Mouse (Mus musculus): Measurements from ENCODE around the gene Shisa8. TPM values are rescaled to one million over a fixed set of nuclear protein-coding genes. Genes with fewer than 3 reads are reported as not detected.

Gene Shisa8
- polyA plus RNA-seq, 1 experiment from 2014 or later, result 0.16 TPM

DNA sequence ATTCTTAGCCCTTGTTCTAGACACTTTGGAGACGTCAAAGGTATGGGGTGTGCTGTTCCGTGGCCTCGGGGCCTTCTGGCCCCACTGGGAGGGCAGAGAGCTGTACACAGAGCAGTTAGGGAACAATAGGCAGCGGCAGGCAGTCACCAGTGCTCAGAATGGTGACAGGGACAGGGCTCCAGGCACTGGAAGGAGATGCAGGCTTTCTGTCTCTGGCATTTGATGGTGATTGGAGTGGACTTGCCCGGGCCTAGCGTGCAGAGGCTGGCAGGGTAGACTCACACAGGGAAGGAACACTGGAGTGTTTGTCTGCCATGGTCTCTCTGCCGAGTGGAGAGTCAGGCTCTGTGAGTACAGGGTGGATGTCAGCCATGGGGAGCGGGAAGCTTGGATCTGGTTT is 20.0 kb downstream of the Shisa8 start:
- 89% methylated on average over 8 of the region's 8 CpGs for WGBS
- Histone ChIP-seq H3K4me1 (no peaks in the 10 kb centered on the region), H3K9me3 (replicated peaks) (no peaks in the 10 kb centered on the region), H3K36me3 (peaks cover 100% of the 10 kb centered on the region), H3K27me3 (ENCODE audit: low read depth, poor library complexity, severe bottlenecking) (no peaks in the 10 kb centered on the region), H3K4me3 (no peak overlapping the region), H3K27ac (replicated peaks) (no peak overlapping the region)
- DNase-seq (ENCODE audit: low spot score), result no peak

DNA sequence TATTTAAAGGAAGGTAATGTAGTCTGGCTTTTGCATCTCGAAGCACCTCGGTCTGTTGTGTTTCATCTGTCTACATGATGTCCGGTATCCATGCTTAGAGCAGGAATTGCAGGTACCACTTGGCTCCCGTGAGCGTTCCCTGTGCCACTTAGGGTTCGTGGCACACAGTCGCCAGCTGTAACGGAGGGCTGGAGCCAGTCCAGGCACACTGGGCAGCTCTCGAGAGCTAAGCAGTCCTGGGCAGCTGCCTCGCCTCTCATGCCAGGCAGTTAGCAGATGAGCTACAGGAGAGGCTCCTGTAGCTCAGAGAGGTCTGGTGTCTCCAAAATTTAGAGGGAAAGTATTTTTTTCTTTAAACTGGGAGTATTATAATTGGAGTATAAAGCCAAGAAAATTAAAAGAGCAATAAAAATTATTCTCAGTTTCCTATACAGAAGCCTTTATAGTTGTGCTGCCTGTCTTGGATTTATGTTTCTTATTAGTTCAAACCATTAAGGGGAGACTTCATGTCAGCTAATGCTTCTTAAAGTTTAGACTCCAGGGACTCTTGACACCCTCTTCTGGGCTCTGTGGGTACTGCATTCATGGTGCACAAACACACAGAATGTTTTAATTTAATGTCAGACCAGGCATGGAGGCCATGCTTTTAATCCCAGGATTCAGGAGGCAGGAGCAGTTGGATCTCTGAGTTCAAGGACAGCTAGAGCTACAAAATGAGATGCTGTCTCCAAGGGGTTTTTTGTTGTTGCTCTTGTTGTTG is 24.0 kb downstream of the Shisa8 start:
- Histone ChIP-seq H3K4me3 (no peak overlapping the region), H3K27me3 (ENCODE audit: low read depth, poor library complexity, severe bottlenecking) (no peaks in the 10 kb centered on the region), H3K4me1 (no peaks in the 10 kb centered on the region), H3K9me3 (replicated peaks) (no peaks in the 10 kb centered on the region; the same call in 1 of the 2 replicates), H3K27ac (replicated peaks) (no peak overlapping the region), H3K36me3 (peaks cover 100% of the 10 kb centered on the region)
- WGBS, result 97% methylated on average over 10 of the region's 10 CpGs
- DNase-seq (ENCODE audit: low spot score), result peak; percentile 33

DNA sequence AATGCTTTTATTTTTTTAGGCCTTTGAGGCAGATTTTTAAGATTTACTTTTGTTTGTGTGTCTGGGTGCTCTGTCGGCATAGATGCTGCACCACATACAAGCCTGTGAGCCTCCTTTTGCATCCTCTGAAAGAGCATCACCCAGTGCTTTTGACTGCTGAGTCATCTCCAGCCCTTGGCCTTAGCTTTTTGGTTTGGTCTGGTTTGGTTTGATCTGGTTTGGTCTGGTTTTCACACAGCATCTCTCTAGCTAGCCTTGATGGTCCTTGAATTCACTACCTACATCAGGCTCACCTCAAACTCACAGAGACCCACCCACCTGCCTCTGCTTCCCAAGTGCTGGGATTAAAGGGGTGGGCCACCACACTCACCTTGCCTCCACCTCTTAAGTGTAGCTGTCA is 24.7 kb downstream of the Shisa8 start:
- Histone ChIP-seq H3K27ac (replicated peaks) (no peak overlapping the region), H3K4me1 (no peaks in the 10 kb centered on the region), H3K4me3 (no peak overlapping the region), H3K27me3 (ENCODE audit: low read depth, poor library complexity, severe bottlenecking) (no peaks in the 10 kb centered on the region), H3K36me3 (peaks cover 100% of the 10 kb centered on the region), H3K9me3 (replicated peaks) (no peaks in the 10 kb centered on the region; the same call in 1 of the 2 replicates)
- WGBS, result 92% methylated on average over 1 of the region's 1 CpGs
- DNase-seq (ENCODE audit: low spot score), result no peak

DNA sequence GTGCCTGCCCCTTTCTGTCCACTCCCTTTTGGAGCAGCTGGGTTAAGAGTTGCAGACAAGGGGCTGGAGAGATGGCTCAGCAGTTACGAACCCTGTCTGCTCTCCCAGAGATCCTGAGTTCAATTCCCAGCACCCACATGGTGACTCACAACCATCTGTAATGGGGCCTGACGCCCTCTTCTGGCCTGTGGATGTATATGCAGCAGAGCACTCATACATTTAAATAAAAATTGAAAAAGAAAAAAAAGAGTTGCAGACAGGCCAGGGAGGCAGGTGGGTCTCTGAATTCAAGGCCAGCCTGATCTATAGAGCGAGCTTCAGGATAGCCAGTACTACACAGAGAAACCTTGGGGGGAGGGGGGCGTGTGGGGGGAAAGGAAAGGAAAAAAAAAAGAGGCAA is 25.2 kb downstream of the Shisa8 start:
- WGBS, result 92% methylated on average over 4 of the region's 4 CpGs
- DNase-seq (ENCODE audit: low spot score), result no peak
- Histone ChIP-seq H3K4me3 (no peak overlapping the region), H3K9me3 (replicated peaks) (peaks cover 1% of the 10 kb centered on the region), H3K27ac (replicated peaks) (no peak overlapping the region), H3K27me3 (ENCODE audit: low read depth, poor library complexity, severe bottlenecking) (no peaks in the 10 kb centered on the region), H3K36me3 (peaks cover 100% of the 10 kb centered on the region), H3K4me1 (no peaks in the 10 kb centered on the region)

DNA sequence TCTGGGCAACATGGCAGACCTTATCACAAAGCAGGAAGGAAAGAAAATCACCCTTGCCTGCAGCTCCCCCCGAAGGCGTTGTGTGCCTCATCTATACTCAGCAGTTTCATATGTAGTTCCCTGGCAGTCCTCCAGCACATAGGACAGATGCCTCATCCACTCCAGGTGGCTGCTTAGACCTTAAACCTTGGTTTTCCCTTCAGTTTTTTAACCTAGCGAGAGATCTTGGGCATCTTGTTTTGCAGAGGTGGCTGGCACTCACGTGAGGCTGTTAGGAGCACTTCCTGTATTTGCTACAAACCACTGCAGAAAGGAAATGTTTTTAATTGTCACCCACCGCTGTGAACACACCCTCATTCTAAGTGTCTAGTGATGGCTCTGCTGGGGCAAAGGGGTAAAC is 25.7 kb downstream of the Shisa8 start:
- no peaks in the 10 kb centered on the region for H3K4me1 ChIP-seq
- H3K9me3 ChIP-seq (replicated peaks), result peaks cover 6% of the 10 kb centered on the region
- H3K27ac ChIP-seq (replicated peaks), result no peak overlapping the region
- DNase-seq (ENCODE audit: low spot score), result no peak
- no peak overlapping the region for H3K4me3 ChIP-seq
- 95% methylated on average over 5 of the region's 5 CpGs for WGBS
- no peaks in the 10 kb centered on the region for H3K27me3 ChIP-seq (ENCODE audit: low read depth, poor library complexity, severe bottlenecking)
- peaks cover 100% of the 10 kb centered on the region for H3K36me3 ChIP-seq

DNA sequence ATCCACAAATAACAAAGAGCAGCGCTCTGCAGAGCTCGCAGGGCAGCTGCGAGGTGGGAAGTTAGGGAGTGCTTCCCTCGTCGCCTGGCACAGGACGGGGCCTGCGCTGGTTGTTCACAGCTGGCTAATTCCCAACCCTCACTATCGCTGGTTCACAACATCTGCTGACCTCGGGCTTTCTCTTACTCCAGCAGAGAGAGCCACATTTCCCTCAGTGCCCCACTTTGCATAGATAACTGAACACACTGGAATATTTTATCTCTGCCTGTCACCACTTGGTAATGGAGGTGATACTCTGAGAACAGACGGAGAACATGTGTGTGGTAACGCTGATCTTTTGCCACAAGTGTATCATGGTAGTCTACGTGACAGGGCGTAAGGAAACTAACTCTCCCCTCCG is 26.5 kb downstream of the Shisa8 start:
- DNase-seq (ENCODE audit: low spot score), result no peak
- H3K4me1 ChIP-seq, result no peaks in the 10 kb centered on the region
- H3K27ac ChIP-seq (replicated peaks), result no peak overlapping the region
- H3K36me3 ChIP-seq, result peaks cover 100% of the 10 kb centered on the region
- WGBS, result 86% methylated on average over 14 of the region's 14 CpGs
- H3K27me3 ChIP-seq (ENCODE audit: low read depth, poor library complexity, severe bottlenecking), result no peaks in the 10 kb centered on the region
- H3K4me3 ChIP-seq, result no peak overlapping the region
- H3K9me3 ChIP-seq (replicated peaks), result peaks cover 14% of the 10 kb centered on the region

DNA sequence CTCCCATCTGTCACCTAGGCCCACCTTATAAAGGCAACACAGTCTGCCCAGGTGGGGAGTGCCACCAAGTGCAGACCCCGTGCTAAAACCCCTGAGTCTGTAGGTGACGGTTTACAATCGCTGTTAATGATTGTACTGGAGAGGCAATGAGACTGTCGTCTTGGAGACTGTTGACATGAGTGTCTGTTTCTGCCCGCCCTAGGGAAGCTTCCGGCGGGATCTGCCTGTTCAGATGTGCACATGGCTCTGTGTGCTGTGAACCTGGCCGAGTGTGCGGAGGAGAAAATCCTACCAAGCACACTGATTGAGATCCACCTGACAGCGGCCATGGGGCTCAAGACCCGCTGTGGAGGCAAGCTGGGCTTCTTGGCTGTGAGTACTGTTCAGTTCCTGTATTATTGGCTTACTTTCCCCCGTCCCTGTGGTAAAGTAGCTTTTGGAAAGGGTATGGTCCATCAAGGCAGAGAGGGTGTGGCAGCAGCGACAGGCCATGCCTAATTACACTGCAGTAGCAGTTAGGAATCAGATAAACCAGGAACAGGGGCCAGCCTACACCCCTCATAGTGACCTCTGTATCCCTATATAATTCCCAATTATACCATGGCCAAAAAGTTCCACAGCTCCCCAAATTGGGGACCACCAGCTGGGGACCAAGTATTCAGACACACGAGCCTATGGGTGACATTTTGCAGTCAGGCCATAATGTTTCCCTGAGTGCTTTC is 27.4 kb downstream of the Shisa8 start:
- Histone ChIP-seq H3K27ac (replicated peaks) (0 out of 2 replicates have a peak overlapping the region, but pooled peaks have one; percentile 18), H3K4me1 (no peaks in the 10 kb centered on the region), H3K36me3 (peaks cover 100% of the 10 kb centered on the region), H3K9me3 (replicated peaks) (peaks cover 16% of the 10 kb centered on the region), H3K27me3 (ENCODE audit: low read depth, poor library complexity, severe bottlenecking) (no peaks in the 10 kb centered on the region), H3K4me3 (no peak overlapping the region)
- 92% methylated on average over 14 of the region's 14 CpGs for WGBS
- no peak for DNase-seq (ENCODE audit: low spot score)

DNA sequence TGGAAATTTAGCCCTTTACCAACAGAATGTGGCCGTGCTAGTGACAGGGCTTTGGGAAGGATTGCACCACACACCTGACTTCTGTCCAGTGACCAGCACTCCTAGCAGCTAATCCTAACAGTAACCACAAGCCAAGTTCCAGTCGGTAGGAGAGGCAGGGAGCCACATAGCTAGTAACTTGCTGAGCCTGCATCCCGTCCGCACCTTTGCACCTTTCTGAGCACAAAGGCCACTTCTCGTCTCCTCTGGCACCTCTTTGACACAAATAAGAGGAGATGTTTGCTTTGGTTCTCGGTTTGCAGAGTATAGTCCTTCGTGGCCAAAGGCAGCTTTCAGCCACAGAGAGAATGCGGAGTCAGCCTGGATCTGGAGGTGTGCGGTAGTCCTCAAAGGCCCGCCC is 28.0 kb downstream of the Shisa8 start:
- Histone ChIP-seq H3K36me3 (peaks cover 100% of the 10 kb centered on the region), H3K4me1 (no peaks in the 10 kb centered on the region), H3K4me3 (no peak overlapping the region), H3K27me3 (ENCODE audit: low read depth, poor library complexity, severe bottlenecking) (no peaks in the 10 kb centered on the region), H3K27ac (replicated peaks) (peak overlapping the region; percentile 18; the same call in 1 of the 2 replicates), H3K9me3 (replicated peaks) (peaks cover 20% of the 10 kb centered on the region)
- no peak for DNase-seq (ENCODE audit: low spot score)
- WGBS, result 95% methylated on average over 10 of the region's 10 CpGs

DNA sequence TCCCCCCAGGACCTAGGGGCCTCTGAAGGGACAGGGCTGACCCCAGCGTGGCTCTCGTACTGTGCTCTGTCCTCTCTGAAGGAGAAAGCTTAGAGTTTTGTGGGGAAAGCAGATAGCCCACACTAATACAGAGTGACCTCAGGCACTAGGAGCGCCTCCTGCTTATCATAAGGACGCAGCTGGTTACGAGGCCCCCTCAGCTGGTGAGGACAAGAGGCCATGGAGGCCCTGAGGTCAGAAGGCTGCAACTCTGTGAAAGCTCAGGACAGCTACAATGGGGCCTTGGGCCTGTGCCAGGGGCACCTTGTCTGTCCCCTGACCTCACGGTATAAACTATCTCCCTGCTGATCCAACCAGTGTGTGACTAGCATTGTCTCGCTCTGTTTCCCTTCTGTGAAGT is 28.4 kb downstream of the Shisa8 start:
- Histone ChIP-seq H3K27ac (replicated peaks) (peak overlapping the region; percentile 55; the same call in 1 of the 2 replicates), H3K36me3 (peaks cover 100% of the 10 kb centered on the region), H3K9me3 (replicated peaks) (peaks cover 20% of the 10 kb centered on the region), H3K27me3 (ENCODE audit: low read depth, poor library complexity, severe bottlenecking) (no peaks in the 10 kb centered on the region), H3K4me3 (no peak overlapping the region), H3K4me1 (no peaks in the 10 kb centered on the region)
- DNase-seq (ENCODE audit: low spot score), result no peak
- 85% methylated on average over 7 of the region's 7 CpGs for WGBS

DNA sequence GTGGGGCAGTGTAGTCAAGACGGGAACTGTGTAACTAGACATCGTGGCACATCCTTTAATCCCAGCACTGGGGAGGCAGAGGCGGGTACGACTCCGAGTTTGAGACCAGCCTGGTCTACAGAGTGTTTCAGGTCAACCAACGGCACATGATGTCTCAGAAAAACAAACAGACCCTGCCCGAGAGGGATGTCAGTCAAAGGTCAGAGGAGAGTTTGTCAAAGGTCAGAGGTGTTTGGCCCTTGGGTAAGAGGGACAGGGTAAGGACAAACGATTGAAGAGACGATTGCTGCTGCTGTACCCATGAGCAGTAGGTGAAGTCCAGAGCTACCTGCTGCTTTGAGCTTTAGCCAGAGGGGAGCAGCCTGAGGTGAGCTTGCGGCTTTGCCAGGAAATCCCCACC is 29.0 kb downstream of the Shisa8 start:
- DNase-seq (ENCODE audit: low spot score), result no peak
- Histone ChIP-seq H3K4me1 (no peaks in the 10 kb centered on the region), H3K4me3 (no peak overlapping the region), H3K9me3 (replicated peaks) (peaks cover 20% of the 10 kb centered on the region), H3K36me3 (peaks cover 100% of the 10 kb centered on the region), H3K27ac (replicated peaks) (peak overlapping the region; percentile 55), H3K27me3 (ENCODE audit: low read depth, poor library complexity, severe bottlenecking) (no peaks in the 10 kb centered on the region)
- 76% methylated on average over 10 of the region's 10 CpGs for WGBS

DNA sequence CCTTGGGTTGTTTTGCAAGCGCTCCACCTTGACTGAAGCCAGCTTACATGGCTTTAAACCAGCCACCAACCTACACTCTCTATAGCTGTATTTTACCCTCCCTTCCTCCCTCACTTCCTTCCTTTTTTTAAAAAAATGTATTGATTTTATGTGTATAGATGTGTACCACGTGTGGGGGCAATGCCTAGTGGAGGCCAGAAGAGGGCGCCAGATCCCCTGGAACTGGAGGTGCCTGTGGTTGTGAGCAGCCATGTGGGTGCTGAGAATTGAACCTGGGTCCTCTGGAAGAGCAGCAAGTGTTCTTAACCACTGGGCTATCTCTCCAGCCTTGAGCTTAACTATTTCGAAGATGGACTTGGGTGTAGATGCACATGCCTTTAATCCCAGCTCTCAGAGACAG is 30.3 kb downstream of the Shisa8 start:
- WGBS, result 91% methylated on average over 4 of the region's 4 CpGs

DNA sequence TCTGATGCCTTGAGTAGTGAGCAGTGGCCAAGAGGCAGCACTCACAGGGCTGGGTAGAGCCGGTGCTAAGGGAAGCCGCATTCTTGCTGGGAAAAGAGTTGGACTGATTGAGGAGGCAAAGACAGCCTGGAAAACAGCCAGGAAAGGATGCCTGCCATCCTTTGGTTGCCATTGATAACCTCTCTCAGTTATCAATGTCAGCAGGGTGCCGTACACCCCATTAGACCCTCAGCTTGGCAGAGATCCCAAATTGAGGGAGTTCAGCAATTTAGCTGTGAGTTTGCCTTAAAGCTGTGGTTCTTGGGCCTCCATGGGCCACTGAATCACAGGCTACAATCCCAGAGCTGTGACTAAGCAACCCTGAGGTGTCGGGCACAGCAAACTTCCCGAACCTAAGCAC is 31.5 kb downstream of the Shisa8 start:
- WGBS, result 96% methylated on average over 5 of the region's 5 CpGs
- no peak for DNase-seq (ENCODE audit: low spot score)
- Histone ChIP-seq H3K36me3 (peaks cover 100% of the 10 kb centered on the region), H3K27me3 (ENCODE audit: low read depth, poor library complexity, severe bottlenecking) (no peaks in the 10 kb centered on the region), H3K9me3 (replicated peaks) (peaks cover 20% of the 10 kb centered on the region), H3K27ac (replicated peaks) (no peak overlapping the region), H3K4me1 (no peaks in the 10 kb centered on the region), H3K4me3 (no peak overlapping the region)

More for the DNA sequence above, 30.3 kb downstream of the Shisa8 start:
- DNase-seq (ENCODE audit: low spot score), result no peak
- no peaks in the 10 kb centered on the region for H3K4me1 ChIP-seq
- H3K9me3 ChIP-seq (replicated peaks), result peaks cover 20% of the 10 kb centered on the region
- H3K27me3 ChIP-seq (ENCODE audit: low read depth, poor library complexity, severe bottlenecking), result no peaks in the 10 kb centered on the region
- peaks cover 100% of the 10 kb centered on the region for H3K36me3 ChIP-seq
- H3K4me3 ChIP-seq, result no peak overlapping the region
- H3K27ac ChIP-seq (replicated peaks), result no peak overlapping the region

DNA sequence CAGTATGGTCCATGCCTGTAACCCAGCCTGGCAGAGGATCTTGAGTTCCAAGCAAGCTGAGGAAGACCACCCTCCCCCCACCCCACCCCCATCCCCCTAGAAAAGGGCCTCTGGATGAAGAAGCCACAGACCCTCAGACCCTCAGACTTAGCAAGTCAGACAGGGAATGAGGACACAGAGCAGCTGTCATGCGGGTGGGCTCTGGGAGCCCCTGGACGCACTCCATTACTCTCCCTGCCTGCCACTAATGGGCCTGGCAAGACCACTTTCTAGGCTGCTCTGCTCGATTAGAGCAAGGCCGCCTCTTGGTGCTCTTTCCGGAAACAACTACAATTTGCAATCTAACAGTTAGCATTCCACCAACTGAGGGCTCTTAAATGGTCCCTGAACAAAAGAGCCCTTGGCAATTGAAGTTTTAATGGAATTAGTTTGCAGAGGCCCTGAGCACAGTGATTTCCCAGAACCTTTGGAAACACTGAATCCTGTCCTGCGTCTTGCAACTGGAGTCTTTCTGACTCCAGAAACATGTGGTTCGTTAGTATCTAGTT is 34.8 kb downstream of the Shisa8 start:
- Histone ChIP-seq H3K36me3 (peaks cover 100% of the 10 kb centered on the region), H3K9me3 (replicated peaks) (peaks cover 20% of the 10 kb centered on the region), H3K27ac (replicated peaks) (no peak overlapping the region), H3K4me3 (no peak overlapping the region), H3K4me1 (no peaks in the 10 kb centered on the region), H3K27me3 (ENCODE audit: low read depth, poor library complexity, severe bottlenecking) (no peaks in the 10 kb centered on the region)
- 96% methylated on average over 7 of the region's 7 CpGs for WGBS
- no peak for DNase-seq (ENCODE audit: low spot score)
